Mouse (Mus musculus) ES-E14 (cell line): ENCODE data around the gene Fam81a.

Experiments
- CHD2 ChIP-seq: IDR thresholded peaks from 2 replicates; pipeline ENCODE4 v1.6.1; 2014; ENCODE audit warnings: mild to moderate bottlenecking, low read depth, low read length, inconsistent platforms
- HCFC1 ChIP-seq: IDR thresholded peaks from 2 replicates; pipeline ENCODE4 v1.6.1; 2012; ENCODE audit warnings: low read length, inconsistent platforms, borderline replicate concordance; ENCODE audit not compliant: insufficient read depth
- MAFK ChIP-seq: IDR thresholded peaks from 2 replicates; pipeline ENCODE4 v1.6.1; 2014; ENCODE audit warnings: mild to moderate bottlenecking, low read depth, low read length, inconsistent platforms; ENCODE audit not compliant: insufficient read depth
- ZC3H11A ChIP-seq: IDR thresholded peaks from 2 replicates; pipeline ENCODE4 v1.6.1; 2012; ENCODE audit warnings: low read depth, mild to moderate bottlenecking, inconsistent platforms, low read length, borderline replicate concordance
- ZNF384 ChIP-seq: IDR thresholded peaks from 2 replicates; pipeline ENCODE4 v1.6.1; 2012; ENCODE audit warnings: low read depth, low read length, inconsistent platforms

DNA sequence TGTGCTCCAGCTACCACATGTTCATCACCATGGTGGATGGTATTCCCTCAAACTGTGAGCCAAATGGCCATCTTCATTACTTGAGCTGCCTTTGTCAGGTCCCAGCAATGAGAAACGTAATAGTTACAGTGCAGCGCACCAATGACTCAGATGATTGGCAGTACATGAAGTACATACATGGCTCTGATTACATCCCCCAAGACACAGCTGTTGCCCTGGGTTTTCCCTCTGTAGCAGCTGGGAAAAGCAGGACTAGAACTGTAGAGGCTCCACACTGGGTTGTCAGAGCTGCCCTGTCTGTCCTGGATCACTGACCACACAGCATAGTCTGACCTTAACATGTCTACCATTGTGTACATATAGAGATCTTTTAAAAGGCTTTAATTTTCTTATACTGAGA is 44.8 kb downstream of the Fam81a start:
- TF ChIP-seq CHD2 = no peak
- TF ChIP-seq MAFK = no peak
- TF ChIP-seq ZNF384 = no peak
- TF ChIP-seq HCFC1 = no peak
- no peak for TF ChIP-seq ZC3H11A
